Mouse (Mus musculus): Measurements from ENCODE around the gene Slc2a3. TPM values are rescaled to one million over a fixed set of nuclear protein-coding genes. Genes with fewer than 3 reads are reported as not detected.
A peak's percentile ranks its signal among the peaks of the same experiment; 100 is the strongest.

The Slc2a3 gene
- polyA plus RNA-seq, 1 experiment from 2014 or later, result 57.0 TPM

GRCm38 (mm10) chr6:122811280-122811652, 9.8 kb upstream of the Slc2a3 start:
- no peaks in the 10 kb centered on the region for H3K9me3 ChIP-seq (ENCODE audit: control insufficient read depth, low read length)
- peak overlapping the region; percentile 67 for H3K4me2 ChIP-seq (ENCODE audit: low read length)
- peaks cover 3% of the 10 kb centered on the region for H3K4me1 ChIP-seq (ENCODE audit: control insufficient read depth, insufficient read depth, low read depth, low read length)
- ATAC-seq, result peak; percentile 92
- WGBS, result under 1% methylated on average over 35 of the region's 38 CpGs
- H3K9ac ChIP-seq (ENCODE audit: low read depth, low read length), result peak overlapping the region; percentile 84
- no peaks in the 10 kb centered on the region for H3K27me3 ChIP-seq (replicated peaks; ENCODE audit: control insufficient read depth, insufficient read depth, low read length)
- no peaks in the 10 kb centered on the region for H3K36me3 ChIP-seq (ENCODE audit: control insufficient read depth, insufficient read depth, low read length)
- peak overlapping the region; percentile 99 for H3K27ac ChIP-seq (ENCODE audit: low read depth, low read length)
- H3K4me3 ChIP-seq (ENCODE audit: low read length), result peak overlapping the region; percentile 88

GRCm38 (mm10) chr6:122810615-122811279, 9.3 kb upstream of the Slc2a3 start:
- ATAC-seq, result peak; percentile 99
- Histone ChIP-seq H3K36me3 (ENCODE audit: control insufficient read depth, insufficient read depth, low read length) (no peaks in the 10 kb centered on the region), H3K4me2 (ENCODE audit: low read length) (peak overlapping the region; percentile 67), H3K27me3 (replicated peaks; ENCODE audit: control insufficient read depth, insufficient read depth, low read length) (no peaks in the 10 kb centered on the region), H3K4me3 (ENCODE audit: low read length) (peak overlapping the region; percentile 88), H3K4me1 (ENCODE audit: control insufficient read depth, insufficient read depth, low read depth, low read length) (peaks cover 3% of the 10 kb centered on the region), H3K9ac (ENCODE audit: low read depth, low read length) (peak overlapping the region; percentile 84), H3K27ac (ENCODE audit: low read depth, low read length) (peak overlapping the region; percentile 99), H3K9me3 (ENCODE audit: control insufficient read depth, low read length) (no peaks in the 10 kb centered on the region)
- WGBS, result 2% methylated on average over 24 of the region's 30 CpGs

GRCm38 (mm10) chr6:122810022-122810614, 8.7 kb upstream of the Slc2a3 start:
- no peaks in the 10 kb centered on the region for H3K27me3 ChIP-seq (replicated peaks; ENCODE audit: control insufficient read depth, insufficient read depth, low read length)
- H3K36me3 ChIP-seq (ENCODE audit: control insufficient read depth, insufficient read depth, low read length), result no peaks in the 10 kb centered on the region
- 1% methylated on average over 11 of the region's 11 CpGs for WGBS
- peak overlapping the region; percentile 67 for H3K4me2 ChIP-seq (ENCODE audit: low read length)
- peak; percentile 0; the same call in 1 of the 2 replicates for ATAC-seq
- peak overlapping the region; percentile 88 for H3K4me3 ChIP-seq (ENCODE audit: low read length)
- peak overlapping the region; percentile 99 for H3K27ac ChIP-seq (ENCODE audit: low read depth, low read length)
- H3K9ac ChIP-seq (ENCODE audit: low read depth, low read length), result peak overlapping the region; percentile 56
- H3K9me3 ChIP-seq (ENCODE audit: control insufficient read depth, low read length), result no peaks in the 10 kb centered on the region
- peaks cover 3% of the 10 kb centered on the region for H3K4me1 ChIP-seq (ENCODE audit: control insufficient read depth, insufficient read depth, low read depth, low read length)

GRCm38 (mm10) chr6:122804418-122804817, 3.0 kb upstream of the Slc2a3 start:
- WGBS, result 31% methylated on average over 5 of the region's 5 CpGs
- H3K27ac ChIP-seq (ENCODE audit: low read depth, low read length), result no peak overlapping the region
- H3K4me3 ChIP-seq (ENCODE audit: low read length), result no peak overlapping the region
- H3K4me2 ChIP-seq (ENCODE audit: low read length), result no peak overlapping the region
- peaks cover 2% of the 10 kb centered on the region for H3K4me1 ChIP-seq (ENCODE audit: control insufficient read depth, insufficient read depth, low read depth, low read length)
- H3K9ac ChIP-seq (ENCODE audit: low read depth, low read length), result no peak overlapping the region
- H3K27me3 ChIP-seq (replicated peaks; ENCODE audit: control insufficient read depth, insufficient read depth, low read length), result no peaks in the 10 kb centered on the region; the same call in 1 of the 2 replicates
- no peaks in the 10 kb centered on the region for H3K36me3 ChIP-seq (ENCODE audit: control insufficient read depth, insufficient read depth, low read length)
- ATAC-seq, result no peak
- H3K9me3 ChIP-seq (ENCODE audit: control insufficient read depth, low read length), result no peaks in the 10 kb centered on the region

- peak; percentile 80 for ATAC-seq
- Histone ChIP-seq H3K9me3 (ENCODE audit: control insufficient read depth, low read length) (no peaks in the 10 kb centered on the region), H3K4me1 (ENCODE audit: control insufficient read depth, insufficient read depth, low read depth, low read length) (peaks cover 2% of the 10 kb centered on the region), H3K27me3 (replicated peaks; ENCODE audit: control insufficient read depth, insufficient read depth, low read length) (no peaks in the 10 kb centered on the region; the same call in 1 of the 2 replicates), H3K36me3 (ENCODE audit: control insufficient read depth, insufficient read depth, low read length) (no peaks in the 10 kb centered on the region), H3K9ac (ENCODE audit: low read depth, low read length) (peak overlapping the region; percentile 83), H3K4me2 (ENCODE audit: low read length) (peak overlapping the region; percentile 95), H3K27ac (ENCODE audit: low read depth, low read length) (peak overlapping the region; percentile 78), H3K4me3 (ENCODE audit: low read length) (peak overlapping the region; percentile 56)
- 2% methylated on average over 33 of the region's 34 CpGs for WGBS
Observed at GRCm38 (mm10) chr6:122801801-122802514, 518 bp upstream of the Slc2a3 start.

GRCm38 (mm10) chr6:122800640-122801300, 670 bp downstream of the Slc2a3 start:
- Histone ChIP-seq H3K27me3 (replicated peaks; ENCODE audit: control insufficient read depth, insufficient read depth, low read length) (no peaks in the 10 kb centered on the region; the same call in 1 of the 2 replicates), H3K36me3 (ENCODE audit: control insufficient read depth, insufficient read depth, low read length) (no peaks in the 10 kb centered on the region), H3K4me1 (ENCODE audit: control insufficient read depth, insufficient read depth, low read depth, low read length) (peaks cover 2% of the 10 kb centered on the region), H3K4me3 (ENCODE audit: low read length) (peak overlapping the region; percentile 56), H3K27ac (ENCODE audit: low read depth, low read length) (no peak overlapping the region), H3K9me3 (ENCODE audit: control insufficient read depth, low read length) (no peaks in the 10 kb centered on the region), H3K4me2 (ENCODE audit: low read length) (peak overlapping the region; percentile 95), H3K9ac (ENCODE audit: low read depth, low read length) (peak overlapping the region; percentile 83)
- ATAC-seq, result peak; percentile 18
- 29% methylated on average over 10 of the region's 10 CpGs for WGBS

- Histone ChIP-seq H3K9ac (ENCODE audit: low read depth, low read length) (no peak overlapping the region), H3K4me1 (ENCODE audit: control insufficient read depth, insufficient read depth, low read depth, low read length) (no peaks in the 10 kb centered on the region), H3K27me3 (replicated peaks; ENCODE audit: control insufficient read depth, insufficient read depth, low read length) (no peaks in the 10 kb centered on the region), H3K4me3 (ENCODE audit: low read length) (no peak overlapping the region), H3K9me3 (ENCODE audit: control insufficient read depth, low read length) (no peaks in the 10 kb centered on the region), H3K36me3 (ENCODE audit: control insufficient read depth, insufficient read depth, low read length) (no peaks in the 10 kb centered on the region), H3K27ac (ENCODE audit: low read depth, low read length) (no peak overlapping the region), H3K4me2 (ENCODE audit: low read length) (no peak overlapping the region)
- 0 out of 2 replicates have a peak, but pooled peaks have one; percentile 34 for ATAC-seq
- 64% methylated on average over 8 of the region's 8 CpGs for WGBS
Observed at GRCm38 (mm10) chr6:122795254-122795935, 6.0 kb downstream of the Slc2a3 start.

- peak; percentile 84 for ATAC-seq
- 26% methylated on average over 5 of the region's 5 CpGs for WGBS
- Histone ChIP-seq H3K4me2 (ENCODE audit: low read length) (no peak overlapping the region), H3K9ac (ENCODE audit: low read depth, low read length) (no peak overlapping the region), H3K27ac (ENCODE audit: low read depth, low read length) (no peak overlapping the region), H3K36me3 (ENCODE audit: control insufficient read depth, insufficient read depth, low read length) (no peaks in the 10 kb centered on the region), H3K9me3 (ENCODE audit: control insufficient read depth, low read length) (no peaks in the 10 kb centered on the region), H3K4me3 (ENCODE audit: low read length) (no peak overlapping the region), H3K4me1 (ENCODE audit: control insufficient read depth, insufficient read depth, low read depth, low read length) (no peaks in the 10 kb centered on the region), H3K27me3 (replicated peaks; ENCODE audit: control insufficient read depth, insufficient read depth, low read length) (no peaks in the 10 kb centered on the region)
Observed at GRCm38 (mm10) chr6:122786275-122786674, 15.2 kb downstream of the Slc2a3 start.
